Mouse (Mus musculus) adrenal gland, postnatal 36 days (tissue): ENCODE results near the gene Mapkap1. TPM values are rescaled to one million over a fixed set of nuclear protein-coding genes. Genes with fewer than 3 reads are reported as not detected.
"Not testable (repeated sequence)": the region's sequence is repeated elsewhere in the genome, so short reads cannot be mapped to it uniquely, and the experiment has no call there.

Source experiments
- DNase-seq, 2 experiments: peaks; one replicate each; pipeline ENCODE4 v3.0.0; 2021; ENCODE audit warnings: mixed read lengths in 1 of 2
- total RNA-seq, 2 experiments: library from RNA; stranded (reverse); gene quantifications; 2 replicates each; pipeline ENCODE4 v1.2.3; 2021

Gene Mapkap1
- total RNA-seq, 2 experiments from 2014 or later = 77.5 to 88.6 TPM

DNA sequence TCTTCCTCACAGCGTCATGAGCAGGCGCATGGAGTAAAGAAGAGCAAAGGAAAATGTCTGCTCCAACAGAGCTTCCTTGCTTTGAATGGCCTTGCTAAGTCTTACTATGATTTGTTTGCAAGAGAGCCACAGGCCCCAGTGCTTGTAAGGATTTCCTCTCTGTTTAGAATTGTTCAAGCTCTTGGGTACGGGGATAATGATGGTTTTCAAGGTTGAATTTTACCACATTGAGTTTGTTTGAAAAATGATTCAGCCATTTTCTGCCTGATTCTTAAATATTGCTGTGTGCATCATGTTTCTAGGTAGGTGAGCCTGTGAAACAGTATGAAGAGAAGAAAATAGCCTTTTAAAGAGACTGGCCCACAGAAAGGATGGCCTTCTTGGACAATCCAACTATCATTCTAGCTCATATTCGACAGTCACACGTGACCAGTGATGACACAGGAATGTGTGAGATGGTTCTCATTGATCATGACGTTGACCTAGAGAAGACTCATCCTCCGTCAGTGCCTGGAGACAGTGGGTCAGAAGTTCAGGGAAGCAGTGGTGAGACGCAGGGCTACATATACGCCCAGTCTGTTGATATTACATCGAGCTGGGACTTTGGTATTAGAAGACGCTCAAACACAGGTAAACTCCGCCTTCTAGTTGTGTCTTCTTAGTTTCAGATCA, 25.3 kb downstream of the Mapkap1 start:
- no peak for DNase-seq

DNA sequence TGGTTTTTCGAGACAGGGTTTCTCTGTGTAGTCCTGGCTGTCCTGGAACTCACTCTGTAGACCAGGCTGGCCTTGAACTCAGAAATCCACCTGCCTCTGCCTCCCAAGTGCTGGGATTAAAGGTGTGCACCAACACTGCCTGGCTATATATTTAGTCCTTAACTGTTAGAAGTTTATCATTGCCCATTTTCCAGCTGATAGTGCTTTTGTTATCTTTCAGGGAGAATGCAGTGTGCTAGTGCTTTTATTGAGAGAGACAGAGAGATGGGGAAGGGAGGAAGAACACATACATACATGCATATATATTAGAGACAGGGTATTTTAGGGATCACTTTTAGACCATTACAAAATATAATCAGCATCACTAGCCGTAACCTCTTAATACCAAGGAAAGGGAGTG, 26.3 kb downstream of the Mapkap1 start:
- DNase-seq = not testable (repeated sequence)

DNA sequence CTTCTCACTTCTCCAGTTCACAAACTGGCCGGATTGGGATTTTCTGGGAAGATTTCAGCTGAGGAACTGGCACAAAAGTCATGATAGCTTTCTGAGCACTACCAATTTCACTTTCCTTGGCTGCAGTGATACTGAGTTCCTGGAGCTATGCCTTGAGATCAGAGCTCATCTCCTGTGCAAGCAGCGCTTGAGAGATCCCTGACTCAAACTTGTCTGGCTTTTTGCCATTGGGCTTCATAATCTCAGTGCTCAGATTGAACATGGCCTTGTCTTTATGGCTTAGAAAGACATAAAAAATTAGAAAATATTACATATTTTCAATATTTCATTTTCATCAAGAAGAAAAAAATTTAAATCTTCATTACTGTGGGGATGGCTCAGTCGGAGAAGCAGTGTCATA, 29.8 kb downstream of the Mapkap1 start:
- peak; percentile 39 to 50 for DNase-seq

- no peak for DNase-seq
Observed at GRCm38 (mm10) chr2:34448756-34449155, 42.2 kb downstream of the Mapkap1 start.

DNA sequence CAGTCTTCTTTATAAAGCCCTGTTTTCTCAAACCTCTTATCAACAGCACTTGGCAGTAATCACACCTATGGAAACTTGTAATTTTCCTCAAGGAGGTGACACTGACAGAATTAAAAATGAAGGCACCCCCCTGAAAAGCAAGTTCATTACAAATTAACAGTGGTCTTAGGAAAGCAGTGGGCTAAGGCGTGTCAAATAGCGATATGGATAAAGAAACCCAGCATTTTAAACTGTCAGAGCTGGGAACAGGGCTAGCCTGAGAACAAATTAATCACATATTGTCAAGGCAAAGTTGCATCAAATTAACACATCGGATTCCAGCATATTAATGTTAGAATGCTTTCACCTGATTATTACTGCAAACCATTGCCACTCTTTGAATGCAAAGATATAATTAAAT, 55.9 kb downstream of the Mapkap1 start:
- no peak for DNase-seq

GRCm38 (mm10) chr2:34468559-34469141, 62.1 kb downstream of the Mapkap1 start:
- DNase-seq = peak; percentile 59 to 65

DNA sequence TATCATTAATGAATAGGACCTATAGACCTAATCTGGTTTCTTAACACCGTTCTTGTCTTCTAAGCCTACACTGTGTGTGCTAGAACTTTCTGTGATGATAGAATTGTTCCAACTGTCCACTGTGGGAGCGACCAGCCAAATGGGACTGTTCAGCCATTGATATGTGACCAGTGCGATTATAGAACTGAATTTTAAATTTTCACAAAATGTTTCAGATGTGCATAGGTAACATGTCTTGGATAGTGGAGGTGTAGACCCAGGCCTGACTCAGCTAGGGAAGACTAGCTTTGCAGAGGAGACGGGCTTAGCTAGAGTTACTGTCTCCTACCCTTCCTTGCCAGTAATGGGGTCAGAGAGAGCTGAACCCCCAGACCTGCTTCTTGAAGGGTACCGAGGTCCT, 62.8 kb downstream of the Mapkap1 start:
- no peak for DNase-seq

DNA sequence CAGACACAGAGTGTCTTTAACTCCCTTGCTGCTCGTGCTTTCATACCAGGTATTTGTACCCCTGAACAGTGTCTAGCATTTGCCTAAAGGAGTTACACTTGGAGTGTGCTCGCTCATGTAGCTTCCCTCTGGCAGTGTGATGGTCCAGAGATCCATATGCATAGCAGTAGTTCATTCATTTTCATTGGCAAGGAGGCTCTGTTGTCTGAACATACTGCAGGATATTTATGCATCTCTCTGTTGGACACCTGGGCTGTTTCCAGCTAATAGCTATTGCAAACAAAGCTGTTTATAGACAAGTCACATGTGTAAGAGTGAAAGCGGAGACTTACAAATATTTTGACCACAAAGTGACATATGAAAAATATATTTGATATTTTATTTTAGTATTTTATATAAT, 67.2 kb downstream of the Mapkap1 start:
- DNase-seq = no peak

DNA sequence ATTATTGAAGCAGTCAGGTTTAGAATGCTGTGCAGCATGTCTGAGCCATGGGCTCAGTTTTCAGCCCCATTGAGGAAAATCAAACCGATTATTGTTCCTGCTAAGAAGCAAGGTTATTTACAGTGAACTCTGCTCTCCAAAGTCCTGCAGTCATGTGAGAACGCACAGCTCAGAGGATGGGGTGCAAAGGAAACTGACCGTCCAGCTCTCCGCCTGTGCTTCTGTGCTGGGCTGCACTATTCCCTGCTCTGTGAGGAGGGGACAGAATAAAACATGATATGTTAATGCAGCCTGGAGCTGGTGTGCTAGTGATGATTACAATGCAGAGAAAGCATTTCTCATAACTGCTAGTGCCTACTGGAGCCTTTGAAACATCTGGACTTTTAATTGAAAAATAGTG, 74.8 kb downstream of the Mapkap1 start:
- no peak for DNase-seq

DNA sequence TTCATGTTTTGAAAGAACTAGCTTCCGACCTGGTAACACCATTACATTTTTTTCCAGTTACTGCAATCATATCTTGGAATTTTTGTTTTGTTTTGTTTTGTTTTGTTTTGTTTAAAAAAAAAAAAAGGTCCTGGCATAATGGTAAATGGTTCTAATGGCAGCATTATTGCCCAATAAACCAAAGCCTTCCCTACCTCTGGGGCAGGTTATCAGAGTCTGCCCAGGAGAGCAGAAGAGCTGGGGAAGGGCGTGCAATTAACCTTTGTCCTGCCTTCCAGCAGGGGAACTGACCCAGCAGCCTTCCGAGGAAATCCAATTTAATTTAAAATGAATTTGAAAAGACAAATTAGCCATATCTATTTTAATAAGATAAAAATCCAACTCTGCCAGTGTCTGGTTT, 75.5 kb downstream of the Mapkap1 start:
- no peak for DNase-seq

GRCm38 (mm10) chr2:34482531-34482930, 76.0 kb downstream of the Mapkap1 start:
- no peak for DNase-seq

DNA sequence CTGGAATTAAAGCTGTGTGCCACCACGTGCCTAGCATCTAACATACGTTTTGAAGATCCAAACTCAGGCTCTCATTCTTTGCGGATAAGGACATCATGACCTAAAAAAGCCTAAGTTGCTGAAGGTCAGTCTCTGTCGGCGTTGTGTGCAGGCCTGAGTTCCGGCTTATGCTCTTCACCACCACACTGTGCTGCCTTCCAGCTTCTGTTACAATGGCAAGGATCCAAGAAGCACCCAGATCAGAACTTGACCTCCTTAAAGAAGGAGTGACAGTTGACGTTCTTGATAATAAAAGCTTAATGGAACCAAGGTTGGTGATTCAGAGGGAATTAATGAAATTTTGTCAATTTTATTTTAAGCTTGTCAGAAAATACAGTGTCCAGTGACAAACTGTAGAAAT, 80.7 kb downstream of the Mapkap1 start:
- DNase-seq = peak in 1 of 2 experiments; percentile 25

DNA sequence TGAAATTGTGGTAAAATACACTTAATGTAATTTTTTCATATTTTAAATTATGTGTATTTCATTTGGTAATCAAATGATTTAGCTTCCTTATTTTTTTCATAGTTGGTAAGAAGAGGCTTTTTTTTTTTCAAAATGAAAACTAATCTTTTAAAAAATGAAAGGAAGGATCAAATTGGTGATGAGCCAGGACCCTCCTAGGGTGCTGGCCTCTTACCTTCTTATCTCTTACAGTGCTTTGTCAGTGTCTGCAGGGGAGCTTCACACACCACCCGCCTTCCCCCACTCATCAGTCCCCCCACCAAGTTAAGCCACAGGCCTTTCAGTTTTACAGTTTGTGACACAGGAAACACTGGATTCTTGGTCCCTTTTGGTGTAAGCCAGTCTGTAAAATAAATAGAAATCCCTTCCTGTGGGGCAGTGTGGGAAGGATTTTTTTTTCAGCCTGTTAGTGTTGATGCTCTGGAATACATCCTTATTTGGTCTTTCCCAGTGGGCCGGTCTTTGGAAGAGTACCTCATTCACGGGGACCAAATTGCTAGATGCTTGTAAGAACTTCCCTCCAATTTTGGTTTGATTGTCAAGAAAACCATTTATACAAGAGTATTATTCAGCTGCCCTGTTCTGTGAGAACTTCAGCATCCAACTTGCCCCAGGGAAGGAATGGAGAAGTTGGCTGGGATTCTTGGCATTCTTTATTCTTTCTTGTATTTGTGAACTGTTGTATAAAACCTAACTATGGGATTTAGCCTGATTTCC, 97.6 kb downstream of the Mapkap1 start:
- no peak for DNase-seq

DNA sequence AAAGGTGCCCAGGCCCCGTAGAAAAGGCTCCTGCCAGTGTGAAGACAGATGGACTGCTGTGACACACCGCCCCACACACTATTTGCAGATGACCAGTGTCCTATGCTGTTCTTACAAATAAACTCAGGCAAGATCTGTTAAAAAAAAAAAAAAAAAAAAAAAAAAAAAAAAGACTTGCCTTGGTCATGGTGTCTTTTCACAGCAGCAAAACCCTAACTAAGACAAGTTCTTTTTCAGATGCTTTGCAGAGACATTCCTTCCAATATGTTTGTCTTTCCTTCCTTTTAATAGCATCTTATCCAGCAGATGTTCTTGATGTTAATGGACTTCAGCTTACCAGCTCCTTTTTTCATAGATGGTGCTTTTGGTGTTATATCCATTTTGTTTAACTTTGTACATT, 99.6 kb downstream of the Mapkap1 start:
- DNase-seq = not testable (repeated sequence)

DNA sequence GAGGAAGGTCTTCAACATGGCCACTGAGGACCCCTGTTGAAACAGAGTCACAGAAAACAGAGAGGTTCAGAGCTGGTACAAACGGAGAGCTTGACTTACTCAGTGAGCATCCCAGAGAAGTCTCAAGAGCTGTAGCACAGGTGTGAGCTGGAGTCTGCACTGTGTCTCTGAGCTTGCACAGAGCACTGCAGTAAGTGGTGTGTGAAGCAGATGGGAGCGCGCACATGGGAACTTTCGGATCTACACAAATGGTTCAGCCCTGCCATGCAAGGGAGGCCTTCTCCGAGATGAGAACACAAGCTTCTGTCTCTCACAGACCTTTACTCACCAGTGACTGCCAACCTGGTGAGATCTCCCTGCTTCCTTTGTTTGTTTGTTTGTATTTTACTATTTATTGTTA, 103.3 kb downstream of the Mapkap1 start:
- no peak for DNase-seq

DNA sequence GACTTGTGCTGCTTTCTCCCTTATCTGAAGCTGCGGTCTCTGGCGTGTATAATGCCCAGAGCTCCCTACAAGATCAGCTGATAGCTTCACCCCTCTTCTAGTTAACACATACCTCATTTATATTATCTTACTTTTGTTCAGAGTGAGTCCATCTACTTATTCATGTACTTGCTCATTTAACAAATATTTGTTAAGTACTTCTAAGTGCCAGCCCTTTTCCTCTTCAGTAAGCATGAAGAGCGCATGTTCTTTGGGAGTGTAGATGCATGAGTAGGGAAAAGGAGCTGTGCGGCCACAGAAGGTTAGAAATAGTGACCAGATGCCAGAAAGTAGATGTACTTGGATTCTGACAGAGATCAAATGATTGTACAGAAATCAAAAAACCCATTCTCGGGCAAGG, 108.7 kb downstream of the Mapkap1 start:
- DNase-seq = no peak

GRCm38 (mm10) chr2:34518083-34518482, 111.5 kb downstream of the Mapkap1 start:
- DNase-seq = no peak

GRCm38 (mm10) chr2:34518526-34518925, 112.0 kb downstream of the Mapkap1 start:
- DNase-seq = no peak

DNA sequence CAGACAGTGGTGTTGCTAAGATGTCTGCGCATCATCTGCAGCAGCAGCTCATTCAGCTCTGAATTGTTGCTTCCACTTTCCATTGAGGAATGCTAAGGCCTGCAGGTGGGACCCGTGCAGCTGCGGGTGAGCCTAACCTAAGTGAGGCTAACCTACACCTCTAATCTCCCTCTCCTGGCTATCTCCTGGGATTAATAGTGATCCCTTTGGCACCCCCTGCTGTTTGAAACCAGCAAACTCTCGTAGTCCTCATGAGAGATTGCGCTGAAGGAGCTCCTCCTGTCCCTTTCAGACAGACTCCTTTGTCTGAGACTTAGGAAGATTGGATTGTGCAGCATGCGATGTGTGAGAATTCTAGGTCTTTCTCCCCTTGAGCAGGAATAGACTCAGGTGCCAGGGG, 113.0 kb downstream of the Mapkap1 start:
- peak; percentile 68 to 81 for DNase-seq

DNA sequence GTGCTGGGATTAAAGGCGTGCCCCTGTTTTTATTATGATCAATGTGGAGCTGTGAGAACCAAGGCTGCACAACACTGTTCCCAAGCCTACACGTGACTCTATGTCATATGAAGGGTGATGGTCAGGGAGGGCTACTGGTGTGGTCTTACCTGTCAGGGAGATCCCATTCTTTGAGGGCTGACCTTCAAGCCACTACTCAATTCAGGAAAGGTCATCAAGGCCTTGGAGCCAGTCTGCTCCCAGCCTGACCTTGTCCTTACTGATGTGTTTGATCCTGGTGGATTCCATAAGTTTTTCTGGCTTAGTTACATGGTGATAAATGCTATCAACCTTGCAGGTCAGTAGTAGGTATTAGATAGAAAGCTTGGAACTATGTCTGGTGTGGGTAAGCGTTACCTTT, 114.8 kb downstream of the Mapkap1 start:
- no peak for DNase-seq

- peak; percentile 75 to 81 for DNase-seq
Observed at GRCm38 (mm10) chr2:34526527-34527371, 120.2 kb downstream of the Mapkap1 start.

- no peak for DNase-seq
Observed at GRCm38 (mm10) chr2:34528491-34528890, 121.9 kb downstream of the Mapkap1 start.

GRCm38 (mm10) chr2:34530042-34530441, 123.5 kb downstream of the Mapkap1 start:
- DNase-seq = peak; percentile 50 to 66
